Mouse (Mus musculus): ENCODE results near the gene Cpz.
A peak's percentile ranks its signal among the peaks of the same experiment; 100 is the strongest.

Gene Cpz

GRCm38 (mm10) chr5:35531586-35531985 is 6.1 kb upstream of the Cpz start:
- DNase-seq (ENCODE audit: inconsistent age in 2 of 2, low spot score in 1 of 2): peak in 1 of 2 experiments; percentile 62

- peak; percentile 36 to 71 for DNase-seq (ENCODE audit: inconsistent age in 2 of 2, low spot score in 1 of 2)
Observed at GRCm38 (mm10) chr5:35530442-35530841, 4.9 kb upstream of the Cpz start.

GRCm38 (mm10) chr5:35524381-35524780 is 1.1 kb downstream of the Cpz start:
- no peak for DNase-seq (ENCODE audit: inconsistent age in 2 of 2, low spot score in 1 of 2)

- DNase-seq (ENCODE audit: inconsistent age in 2 of 2, low spot score in 1 of 2): peak; percentile 48 to 86
Observed at GRCm38 (mm10) chr5:35523735-35524134, 1.8 kb downstream of the Cpz start.

GRCm38 (mm10) chr5:35516781-35517180 is 8.7 kb downstream of the Cpz start:
- peak; percentile 64 to 69 for DNase-seq (ENCODE audit: inconsistent age in 2 of 2, low spot score in 1 of 2)

GRCm38 (mm10) chr5:35510589-35510988 is 14.9 kb downstream of the Cpz start:
- peak; percentile 38 to 90 for DNase-seq (ENCODE audit: inconsistent age in 2 of 2, low spot score in 1 of 2)

GRCm38 (mm10) chr5:35505016-35505415 is 20.5 kb downstream of the Cpz start:
- DNase-seq (ENCODE audit: inconsistent age in 2 of 2, low spot score in 1 of 2): peak; percentile 43 to 58

- DNase-seq (ENCODE audit: inconsistent age in 2 of 2, low spot score in 1 of 2): no peak
Observed at GRCm38 (mm10) chr5:35497344-35497743, 28.2 kb downstream of the Cpz start.

- DNase-seq (ENCODE audit: inconsistent age in 2 of 2, low spot score in 1 of 2): no peak
Observed at GRCm38 (mm10) chr5:35495989-35496388, 29.5 kb downstream of the Cpz start.

- no peak for DNase-seq (ENCODE audit: inconsistent age in 2 of 2, low spot score in 1 of 2)
Observed at GRCm38 (mm10) chr5:35494773-35495390, 30.6 kb downstream of the Cpz start.

- DNase-seq (ENCODE audit: inconsistent age in 2 of 2, low spot score in 1 of 2): no peak
Observed at GRCm38 (mm10) chr5:35493770-35494169, 31.7 kb downstream of the Cpz start.

- DNase-seq (ENCODE audit: inconsistent age in 2 of 2, low spot score in 1 of 2): no peak
Observed at GRCm38 (mm10) chr5:35479521-35479920, 46.0 kb downstream of the Cpz start.

GRCm38 (mm10) chr5:35475236-35475635 is 50.3 kb downstream of the Cpz start:
- DNase-seq (ENCODE audit: inconsistent age in 2 of 2, low spot score in 1 of 2): peak in 1 of 2 experiments; percentile 48

- no peak for DNase-seq (ENCODE audit: inconsistent age in 2 of 2, low spot score in 1 of 2)
Observed at GRCm38 (mm10) chr5:35470885-35471528, 54.5 kb downstream of the Cpz start.

GRCm38 (mm10) chr5:35465966-35466635 is 59.4 kb downstream of the Cpz start:
- no peak for DNase-seq (ENCODE audit: inconsistent age in 2 of 2, low spot score in 1 of 2)

GRCm38 (mm10) chr5:35462081-35462480 is 63.4 kb downstream of the Cpz start:
- DNase-seq (ENCODE audit: inconsistent age in 2 of 2, low spot score in 1 of 2): no peak

GRCm38 (mm10) chr5:35459760-35460159 is 65.7 kb downstream of the Cpz start:
- no peak for DNase-seq (ENCODE audit: inconsistent age in 2 of 2, low spot score in 1 of 2)

- DNase-seq (ENCODE audit: inconsistent age in 2 of 2, low spot score in 1 of 2): no peak
Observed at GRCm38 (mm10) chr5:35458267-35458666, 67.2 kb downstream of the Cpz start.

- DNase-seq (ENCODE audit: inconsistent age in 2 of 2, low spot score in 1 of 2): no peak
Observed at GRCm38 (mm10) chr5:35457364-35457763, 68.1 kb downstream of the Cpz start.

- no peak for DNase-seq (ENCODE audit: inconsistent age in 2 of 2, low spot score in 1 of 2)
Observed at GRCm38 (mm10) chr5:35454187-35454800, 71.2 kb downstream of the Cpz start.
